8 mouse cellular contexts compared by ENCODE assay signal in genomic region chr3:51277201-51278150, GRCm38 (mm10). TPM values are rescaled to one million over a fixed set of nuclear protein-coding genes. Genes with fewer than 3 reads are reported as not detected.
DNase-seq lines count a peak whose midpoint lies in the region; ATAC-seq and TF ChIP-seq lines count a peak whose summit lies in the region.

No protein-coding gene starts in this region.

- peak overlapping the region; percentile 89 for H3K4me2 ChIP-seq in heart, embryonic 12.5 days
- peak overlapping the region; percentile 70 for H3K4me2 ChIP-seq in kidney, postnatal 0 days (ENCODE audit: low read length)

- H3K27ac ChIP-seq in heart, embryonic 12.5 days (ENCODE audit: poor library complexity, severe bottlenecking), result peak overlapping the region; percentile 100
- peak overlapping the region; percentile 98 for H3K27ac ChIP-seq in kidney, postnatal 0 days
- peak overlapping the region; percentile 93 for H3K27ac ChIP-seq in liver, adult 2 months (replicated peaks; ENCODE audit: insufficient read depth, low read depth, low read length)

- TF ChIP-seq POLR2A in brain, embryonic 14.5 days (IDR thresholded peaks at IDR 0.05; ENCODE audit: borderline replicate concordance, extremely low read depth, insufficient read depth, insufficient read length, poor library complexity, severe bottlenecking), result peak; percentile 48
- peak; percentile 49 for TF ChIP-seq POLR2A in liver, adult 2 months (IDR thresholded peaks at IDR 0.05; ENCODE audit: extremely low read depth, insufficient read depth, low read length)

- TF ChIP-seq CTCF in brain, embryonic 14.5 days (IDR thresholded peaks at IDR 0.05; ENCODE audit: borderline replicate concordance, extremely low read depth, insufficient read depth, insufficient read length), result no peak
- no peak for TF ChIP-seq CTCF in kidney, postnatal 0 days (IDR thresholded peaks at IDR 0.05; ENCODE audit: low read depth)
- 0 out of 2 replicates have a peak, but pooled peaks have one; percentile 2 for TF ChIP-seq CTCF in liver, adult 2 months (IDR thresholded peaks at IDR 0.05; ENCODE audit: low read depth, low read length)

- no peaks in the 10 kb centered on the region for H3K27me3 ChIP-seq in erythroblast, embryonic 14.5 days (ENCODE audit: control insufficient read depth)
- H3K27me3 ChIP-seq in heart, embryonic 12.5 days (replicated peaks), result no peaks in the 10 kb centered on the region
- H3K27me3 ChIP-seq in kidney, postnatal 0 days (ENCODE audit: insufficient read depth, low read length), result no peaks in the 10 kb centered on the region
- H3K27me3 ChIP-seq in liver, adult 2 months (ENCODE audit: control insufficient read depth, insufficient read depth, low read length), result no peaks in the 10 kb centered on the region

- peaks cover 48% of the 10 kb centered on the region for H3K4me1 ChIP-seq in erythroblast, embryonic 14.5 days (ENCODE audit: control insufficient read depth)
- peaks cover 10% of the 10 kb centered on the region for H3K4me1 ChIP-seq in heart, embryonic 12.5 days (replicated peaks)
- 0 out of 2 replicates have a peak, but pooled peaks cover 10% of the 10 kb centered on the region for H3K4me1 ChIP-seq in kidney, postnatal 0 days (replicated peaks; ENCODE audit: insufficient read depth, low read length)
- peaks cover 3% of the 10 kb centered on the region; the same call in 1 of the 2 replicates for H3K4me1 ChIP-seq in liver, adult 2 months (ENCODE audit: control insufficient read depth, insufficient read depth, low read length)

- H3K4me3 ChIP-seq in erythroblast, embryonic 14.5 days (replicated peaks), result peak overlapping the region; percentile 93
- peak overlapping the region; percentile 98 for H3K4me3 ChIP-seq in heart, embryonic 12.5 days
- H3K4me3 ChIP-seq in kidney, postnatal 0 days (replicated peaks; ENCODE audit: low read depth, low read length), result peak overlapping the region; percentile 99
- H3K4me3 ChIP-seq in liver, adult 2 months (ENCODE audit: insufficient read depth, low read depth, low read length), result peak overlapping the region; percentile 100

- DNase-seq in CD4-positive helper T cell, adult 2 months (ENCODE audit: low read depth, low spot score), result peak; percentile 94
- DNase-seq in brain, embryonic 14.5 days (ENCODE audit: low read depth), result peak; percentile 93
- DNase-seq in kidney, postnatal 0 days (ENCODE audit: low spot score), result peak; percentile 90
- DNase-seq in liver, adult 2 months (ENCODE audit: extremely low read depth, low read depth, low spot score), result peak; percentile 65
- peak; percentile 85 to 86 for DNase-seq in spleen, postnatal 36 days (ENCODE audit: low spot score in 2 of 2)

- peaks cover 11% of the 10 kb centered on the region for H3K79me2 ChIP-seq in liver, adult 2 months (ENCODE audit: control insufficient read depth, insufficient read depth, low read length)

- peak; percentile 83 for ATAC-seq in heart, embryonic 12.5 days (ENCODE audit: insufficient number of reproducible peaks, low FRiP score)
- ATAC-seq in kidney, postnatal 0 days (replicated peaks; ENCODE audit: low FRiP score, low read depth), result peak; percentile 77
- ATAC-seq in monocyte, adult 5-6 weeks (replicated peaks; ENCODE audit: insufficient number of reproducible peaks, low FRiP score, low TSS enrichment, poor library complexity, severe bottlenecking), result peak; percentile 62

- under 1% methylated on average over 75 of the region's 75 CpGs for WGBS in heart, embryonic 12.5 days
- WGBS in kidney, postnatal 0 days, result under 1% methylated on average over 75 of the region's 75 CpGs
- 1% methylated on average over 67 of the region's 75 CpGs for WGBS in liver, adult 2 months

- H3K9me3 ChIP-seq in erythroblast, embryonic 14.5 days (ENCODE audit: control insufficient read depth, low read length), result no peaks in the 10 kb centered on the region
- H3K9me3 ChIP-seq in heart, embryonic 12.5 days (replicated peaks), result no peaks in the 10 kb centered on the region
- no peaks in the 10 kb centered on the region for H3K9me3 ChIP-seq in kidney, postnatal 0 days (replicated peaks; ENCODE audit: low read length)

- H3K9ac ChIP-seq in heart, embryonic 12.5 days, result peak overlapping the region; percentile 98
- H3K9ac ChIP-seq in kidney, postnatal 0 days (ENCODE audit: low read depth, low read length), result peak overlapping the region; percentile 97
- H3K9ac ChIP-seq in liver, adult 2 months (ENCODE audit: low read depth, low read length), result peak overlapping the region; percentile 95

- H3K36me3 ChIP-seq in erythroblast, embryonic 14.5 days (ENCODE audit: control insufficient read depth), result peaks cover 34% of the 10 kb centered on the region
- H3K36me3 ChIP-seq in heart, embryonic 12.5 days, result no peaks in the 10 kb centered on the region
- no peaks in the 10 kb centered on the region for H3K36me3 ChIP-seq in kidney, postnatal 0 days (ENCODE audit: insufficient read depth, low read length)
- 0 out of 2 replicates have a peak, but pooled peaks cover 2% of the 10 kb centered on the region for H3K36me3 ChIP-seq in liver, adult 2 months (ENCODE audit: control insufficient read depth, insufficient read depth, low read length)

RNA-seq across cellular contexts. Expression of gene Noct, which starts 53.2 kb away (rescaled TPM):
- 28.2 and 33.0 TPM in 2 replicates for polyA plus RNA-seq in brain, embryonic 14.5 days (2012; rRNA removed)
- 4.8 and 6.1 TPM in 2 replicates for polyA plus RNA-seq in erythroblast, embryonic 14.5 days (2012)
- polyA plus RNA-seq in heart, embryonic 12.5 days (2016; fragmentation: Nextera tagmentation; extraction: Ambion mirVana), result 12.4 and 14.0 TPM in 2 replicates
- 6.0 and 7.1 TPM in 2 replicates for polyA plus RNA-seq in kidney, postnatal 0 days (2015; fragmentation: Nextera tagmentation; extraction: Ambion mirVana)
- 12.0 and 12.1 TPM in 2 replicates for total RNA-seq in liver, adult 2 months (2014; rRNA removed)
- 9.8 and 12.5 TPM in 2 replicates for polyA plus RNA-seq in liver, adult 2 months (2012; rRNA removed)
- total RNA-seq in monocyte, adult 5-6 weeks (2017), result 13.9 to 18.6 TPM (median 17.2 TPM) in 3 replicates

Comparison
In these comparisons a context has a peak if more than half of its experiments do, and no peak if none do; other contexts are left out.
1. Peak in every context shown above with its lines: DNase-seq, ATAC-seq, H3K4me3 ChIP-seq and H3K27ac ChIP-seq.